Mouse (Mus musculus) adrenal gland, adult 10 weeks (tissue): ENCODE data around the gene Endog. TPM values are rescaled to one million over a fixed set of nuclear protein-coding genes. Genes with fewer than 3 reads are reported as not detected.

Experiments used
- polyA plus RNA-seq: library from polyadenylated mRNA; stranded (reverse); fragments of 350-450 nt; fragmentation: Illumina TruSeq; extraction: RNeasy Lipid Tissue Mini Kit (QIAGEN cat#74804); gene quantifications from one replicate; pipeline ENCODE4 v1.2.3, GENCODE M21; 2014; ENCODE audit warnings: low read depth, low replicate concordance

The Endog gene
- polyA plus RNA-seq, result not detected

DNA sequence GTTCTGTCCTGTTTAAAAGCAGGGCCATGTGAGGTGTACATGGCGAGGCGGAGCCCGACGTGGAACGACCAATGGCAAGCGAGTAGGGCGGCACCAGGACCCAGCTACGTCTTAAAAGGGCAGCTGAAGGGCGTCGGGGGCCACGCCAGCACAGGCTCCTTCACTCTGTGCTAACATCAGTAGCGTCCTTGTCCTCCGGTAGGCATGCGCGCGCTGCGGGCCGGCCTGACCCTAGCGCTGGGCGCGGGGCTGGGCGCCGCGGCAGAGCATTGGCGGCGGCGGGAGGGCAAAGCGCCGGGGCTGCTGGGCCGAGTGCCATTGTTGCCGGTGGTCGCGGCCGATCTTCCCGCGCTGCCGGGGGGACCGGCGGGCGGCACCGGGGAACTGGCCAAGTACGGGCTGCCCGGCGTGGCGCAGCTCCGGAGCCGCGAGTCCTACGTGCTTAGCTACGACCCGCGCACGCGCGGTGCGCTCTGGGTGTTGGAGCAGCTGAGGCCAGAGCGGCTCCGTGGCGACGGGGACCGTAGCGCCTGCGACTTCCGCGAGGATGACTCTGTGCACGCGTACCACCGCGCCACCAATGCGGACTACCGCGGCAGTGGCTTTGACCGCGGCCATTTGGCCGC lies at the start of gene Endog:
Endog (plus strand) TSS at position 123 of the 626 bp plus-strand sequence.

DNA sequence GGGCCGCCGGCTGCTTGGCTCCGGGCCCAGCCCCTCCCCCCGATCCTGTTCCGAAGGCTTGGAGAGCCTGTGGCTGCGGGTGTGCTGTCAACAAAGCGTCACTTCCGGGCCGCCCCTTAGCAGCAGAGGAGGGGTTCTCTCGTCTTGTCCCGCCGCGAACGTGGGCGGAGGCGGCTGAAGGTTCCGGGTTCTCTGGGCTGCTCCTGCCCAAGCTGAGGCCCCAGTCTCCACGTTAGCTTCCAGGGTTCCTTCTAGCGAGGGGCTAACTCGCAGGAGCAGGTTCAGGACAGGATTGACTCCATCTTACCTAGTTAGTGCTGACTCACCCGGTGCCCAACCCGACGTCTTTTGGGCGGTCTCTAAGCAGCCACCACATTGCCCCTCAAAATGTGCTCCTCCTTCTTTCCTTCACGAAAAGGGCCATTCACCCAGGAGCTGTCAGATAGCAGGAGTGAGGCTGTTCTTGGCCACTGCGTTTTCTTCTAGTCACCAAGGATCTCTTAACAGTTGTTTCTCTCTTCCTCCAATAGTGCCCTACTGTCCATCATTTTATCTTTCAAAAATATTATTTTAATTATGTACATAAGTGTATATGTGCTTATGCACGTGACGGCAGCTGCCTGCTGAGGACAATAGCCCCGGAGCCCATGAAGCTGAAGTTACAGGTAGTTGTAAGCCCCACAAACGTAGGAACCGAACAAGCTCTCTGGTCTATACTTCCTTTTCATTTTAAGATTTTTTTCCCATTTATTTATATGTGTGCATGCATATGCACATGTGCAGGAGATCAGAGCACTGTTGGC lies 46.6 kb upstream of the Endog start, which contains the start of gene Zer1:
Zer1 (minus strand) TSS at position 114 of the 803 bp plus-strand sequence.

DNA sequence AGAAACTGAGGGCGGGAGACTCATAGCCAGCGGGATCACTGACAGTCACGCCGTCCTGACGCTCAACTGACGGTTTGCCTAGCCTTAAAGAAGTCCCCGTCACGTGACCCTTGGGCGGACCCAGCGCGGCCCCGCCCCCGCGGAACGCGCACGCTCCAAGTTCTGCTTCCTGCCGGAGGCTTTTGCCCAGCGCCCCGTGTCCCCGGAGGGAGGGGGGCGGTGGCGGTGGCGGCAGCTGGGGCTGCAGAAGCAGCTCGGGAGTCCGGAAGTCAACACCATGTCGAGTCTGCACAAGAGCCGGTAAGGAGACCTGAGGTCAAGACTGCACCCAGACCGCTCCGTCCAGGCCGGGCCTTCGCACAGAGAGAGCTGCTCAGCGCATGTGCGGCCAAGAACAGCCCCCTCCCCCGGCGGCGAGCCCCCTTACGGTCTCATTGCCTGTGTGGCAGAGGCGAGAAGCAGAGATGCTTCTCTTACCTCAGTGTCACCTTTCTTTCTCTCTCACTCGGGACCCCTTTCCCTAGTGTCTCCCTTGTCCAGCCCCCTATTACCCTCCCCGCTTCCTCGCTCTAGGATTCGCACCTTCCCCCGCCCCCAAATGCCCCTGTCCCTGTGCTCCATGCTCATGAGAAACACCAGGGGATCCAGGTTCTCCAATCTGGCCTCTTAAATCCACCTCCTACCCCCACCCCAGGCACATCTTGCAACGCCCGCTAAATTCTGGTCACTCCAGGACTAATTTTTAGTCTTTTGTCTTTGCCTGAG lies 37.5 kb upstream of the Endog start, which contains the start of gene Tbc1d13:
Tbc1d13 (plus strand) TSS at position 134 of the 765 bp plus-strand sequence.

DNA sequence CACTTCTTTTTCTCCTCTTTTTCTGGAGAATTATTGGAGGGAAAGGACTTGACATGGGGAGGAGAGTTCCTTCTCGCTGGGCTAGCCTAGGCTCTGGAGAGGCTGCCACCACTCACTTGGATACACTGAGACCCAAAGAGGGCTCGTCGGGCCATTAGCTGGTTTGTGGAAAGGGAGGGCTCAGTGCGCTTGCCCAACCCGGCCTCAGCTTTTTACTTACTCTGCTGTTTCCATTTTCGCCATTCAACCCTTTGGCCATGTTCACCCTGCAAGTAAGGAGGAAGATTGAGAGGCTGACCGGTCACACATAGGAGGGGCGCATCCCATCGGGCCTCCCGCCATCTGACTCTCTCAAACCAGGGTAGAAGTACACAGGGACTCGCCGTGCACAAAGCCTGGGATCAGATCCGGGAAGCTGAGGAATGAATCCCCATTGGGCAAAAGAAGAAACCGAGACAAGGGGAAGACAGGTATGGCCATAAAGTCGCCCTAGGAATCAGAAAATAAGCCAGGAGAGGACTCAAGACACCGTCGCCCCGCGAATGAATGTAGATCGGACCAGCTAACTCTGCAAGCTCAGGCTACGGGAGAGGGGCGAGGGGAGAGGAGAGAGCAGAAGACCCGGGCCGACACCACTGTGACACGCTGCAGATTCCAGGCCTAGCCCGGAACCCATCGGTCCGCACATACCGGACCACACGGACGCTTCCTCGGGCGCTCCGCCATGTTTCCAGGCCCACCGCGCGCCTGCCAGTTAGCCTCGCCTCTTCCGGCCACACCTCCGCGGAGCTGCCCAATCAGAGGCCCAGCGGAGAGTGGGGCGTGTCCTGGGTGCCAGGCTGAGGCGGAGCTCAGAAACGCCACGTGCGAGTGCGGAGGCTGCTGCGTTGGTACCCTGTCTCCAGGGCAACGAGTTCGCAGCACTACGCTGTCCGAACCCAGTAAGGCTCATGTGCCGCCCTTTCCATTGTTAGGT lies 6.7 kb downstream of the Endog start, which contains the start of gene Spout1:
Spout1 (minus strand) TSS at position 760 of the 976 bp plus-strand sequence.

DNA sequence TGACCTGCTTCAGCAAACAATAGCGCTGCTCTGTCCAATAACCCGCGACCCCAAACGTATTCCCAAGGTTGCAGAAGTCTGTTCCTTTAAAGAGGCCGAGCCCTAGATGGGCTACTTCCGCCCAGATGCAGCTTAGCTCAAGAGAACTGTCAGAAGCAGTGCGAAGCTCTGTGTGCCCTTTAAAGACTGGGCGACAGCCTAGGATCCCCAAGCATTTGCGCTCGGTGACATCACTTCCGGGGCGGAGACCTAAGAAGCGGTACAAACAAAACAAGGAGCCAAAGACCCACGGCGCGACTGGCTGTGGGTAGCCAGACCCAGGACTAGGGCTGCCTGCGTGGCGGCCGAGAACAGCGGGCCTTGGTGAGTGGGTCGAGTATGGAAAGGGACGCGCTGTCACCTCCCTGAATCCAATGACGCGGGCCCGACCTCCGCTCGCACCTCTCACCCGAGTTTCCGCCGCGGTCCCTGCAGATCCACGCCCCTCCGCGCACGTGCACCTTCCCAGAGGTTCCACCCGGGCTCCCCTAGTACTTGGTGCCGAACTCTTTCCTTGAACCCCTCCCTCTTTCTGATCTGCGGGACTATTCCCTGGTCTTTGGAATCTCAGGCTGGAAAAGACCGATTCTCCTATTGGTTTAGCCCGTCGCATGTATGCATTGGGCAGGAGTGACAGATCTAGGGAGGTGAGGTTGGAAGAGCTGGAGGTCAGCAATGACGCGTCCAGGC lies 34.5 kb downstream of the Endog start, which contains the start of gene Kyat1:
Kyat1 (minus strand) TSS at position 219 of the 729 bp plus-strand sequence.

Other genes starting within 250 kb of the Endog start
- 12.3 TPM for gene Gle1, start 236.1 kb upstream of the Endog start, polyA plus RNA-seq
- 42.3 TPM for gene Sptan1, start 205.9 kb upstream of the Endog start, polyA plus RNA-seq
- 0.41 TPM for gene Wdr34, start 122.6 kb upstream of the Endog start, polyA plus RNA-seq
- gene Set, start 114.1 kb upstream of the Endog start, polyA plus RNA-seq, result 563 TPM
- 0.17 TPM for gene Pkn3, start 93.8 kb upstream of the Endog start, polyA plus RNA-seq
- gene Zdhhc12, start 77.8 kb upstream of the Endog start, polyA plus RNA-seq, result 3.4 TPM
- 2.3 TPM for gene Zer1, start 46.9 kb upstream of the Endog start, polyA plus RNA-seq
- 14.1 TPM for gene Tbc1d13, start 37.7 kb upstream of the Endog start, polyA plus RNA-seq
- gene Spout1, start 7.0 kb downstream of the Endog start, polyA plus RNA-seq, result 1.9 TPM
- 0.47 TPM for gene Kyat1, start 34.4 kb downstream of the Endog start, polyA plus RNA-seq
- 3.6 TPM for gene Lrrc8a, start 66.2 kb downstream of the Endog start, polyA plus RNA-seq
- not detected for gene Gm28035, start 69.1 kb downstream of the Endog start, polyA plus RNA-seq
- 1.8 TPM for gene Phyhd1, start 94.7 kb downstream of the Endog start, polyA plus RNA-seq
- not detected for gene Gm28038, start 109.5 kb downstream of the Endog start, polyA plus RNA-seq
- gene Dolk, start 114.8 kb downstream of the Endog start, polyA plus RNA-seq, result 11.3 TPM
- gene Nup188, start 114.9 kb downstream of the Endog start, polyA plus RNA-seq, result 15.6 TPM
- gene Sh3glb2, start 187.8 kb downstream of the Endog start, polyA plus RNA-seq, result not detected
- gene Miga2, start 192.7 kb downstream of the Endog start, polyA plus RNA-seq, result 1.7 TPM
- 1.3 TPM for gene Dolpp1, start 220.8 kb downstream of the Endog start, polyA plus RNA-seq
- 18.5 TPM for gene Crat, start 244.3 kb downstream of the Endog start, polyA plus RNA-seq
- 3.8 TPM for gene Ptpa, start 244.5 kb downstream of the Endog start, polyA plus RNA-seq